Mouse (Mus musculus): Measurements from ENCODE around the gene Carhsp1. TPM values are rescaled to one million over a fixed set of nuclear protein-coding genes. Genes with fewer than 3 reads are reported as not detected.

Gene Carhsp1
- polyA plus RNA-seq, 1 experiment from 2014 or later, result 132 TPM

DNA sequence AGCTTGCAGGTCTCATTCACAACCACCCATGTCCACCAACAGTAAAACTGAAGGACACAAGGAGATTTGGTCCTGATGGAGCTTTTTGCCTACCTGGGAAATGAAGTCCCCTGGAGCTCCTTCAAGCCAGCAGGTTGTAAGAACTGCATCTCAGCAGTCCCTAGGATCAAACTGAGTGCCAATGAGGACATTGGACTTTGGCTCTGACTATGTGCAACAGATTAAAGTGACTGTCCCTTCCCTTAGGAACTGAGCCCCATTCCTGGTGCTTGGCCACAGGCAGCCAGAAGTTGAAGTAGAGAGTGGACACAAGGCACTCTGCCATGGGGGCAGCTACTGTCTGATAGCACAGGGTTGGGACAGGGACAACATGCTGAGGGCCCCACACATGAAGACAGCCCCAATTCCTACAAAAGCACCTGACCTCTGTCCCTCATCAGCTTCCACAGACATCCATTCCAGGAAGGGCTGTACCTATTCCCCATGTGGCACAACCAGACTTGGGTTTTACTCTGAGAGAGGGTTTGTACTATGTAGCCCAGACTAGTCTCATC, 15.7 kb upstream of the Carhsp1 start:
- 0 out of 2 replicates have a peak, but pooled peaks cover 2% of the 10 kb centered on the region for H3K4me1 ChIP-seq (replicated peaks)
- H3K4me2 ChIP-seq, result no peak overlapping the region
- peaks cover 68% of the 10 kb centered on the region for H3K36me3 ChIP-seq
- no peak overlapping the region for H3K27ac ChIP-seq
- ATAC-seq (ENCODE audit: insufficient number of reproducible peaks, insufficient read depth, low FRiP score, low TSS enrichment, low read depth), result no peak
- H3K4me3 ChIP-seq (replicated peaks), result no peak overlapping the region
- no peaks in the 10 kb centered on the region for H3K9me3 ChIP-seq
- H3K9ac ChIP-seq (replicated peaks), result no peak overlapping the region
- H3K27me3 ChIP-seq, result no peaks in the 10 kb centered on the region

DNA sequence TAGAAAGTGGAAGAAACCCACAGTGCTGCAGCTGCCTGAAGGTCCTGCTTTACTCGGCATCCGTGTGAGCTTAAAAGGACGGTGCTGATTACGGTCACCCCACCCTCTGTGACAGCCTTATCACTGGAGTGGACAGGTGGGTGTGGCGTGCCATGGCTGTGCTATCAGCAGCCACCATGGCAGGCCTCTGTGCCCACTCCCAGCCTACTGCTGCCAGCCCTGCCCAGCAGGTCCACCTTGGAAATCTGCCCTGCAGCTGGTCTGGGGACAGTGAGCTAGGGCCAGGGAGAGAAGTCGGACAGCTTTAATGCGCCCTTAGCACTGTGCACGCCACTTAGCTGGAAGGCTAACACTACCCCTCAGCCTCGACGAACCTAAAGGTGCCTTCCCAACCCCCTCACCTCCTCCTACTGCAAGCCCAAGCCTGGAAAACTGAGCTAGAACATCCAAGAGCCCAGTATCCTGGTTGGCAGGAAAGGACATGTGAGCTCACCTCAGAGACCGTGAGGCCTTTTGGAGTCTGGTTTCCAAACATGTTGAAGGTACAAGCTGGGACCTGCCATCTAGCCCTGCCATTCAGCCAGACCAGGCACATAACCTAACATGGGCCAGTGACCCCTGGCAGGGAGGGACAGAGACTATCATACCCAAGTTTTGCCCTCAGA, 15.0 kb upstream of the Carhsp1 start:
- ATAC-seq (ENCODE audit: insufficient number of reproducible peaks, insufficient read depth, low FRiP score, low TSS enrichment, low read depth), result peak; percentile 28; the same call in 1 of the 2 replicates
- Histone ChIP-seq H3K9me3 (no peaks in the 10 kb centered on the region), H3K27ac (no peak overlapping the region), H3K4me2 (no peak overlapping the region), H3K9ac (replicated peaks) (no peak overlapping the region), H3K4me1 (replicated peaks) (0 out of 2 replicates have a peak, but pooled peaks cover 2% of the 10 kb centered on the region), H3K4me3 (replicated peaks) (no peak overlapping the region), H3K36me3 (peaks cover 61% of the 10 kb centered on the region), H3K27me3 (no peaks in the 10 kb centered on the region)
- 77% methylated on average over 11 of the region's 11 CpGs for WGBS

DNA sequence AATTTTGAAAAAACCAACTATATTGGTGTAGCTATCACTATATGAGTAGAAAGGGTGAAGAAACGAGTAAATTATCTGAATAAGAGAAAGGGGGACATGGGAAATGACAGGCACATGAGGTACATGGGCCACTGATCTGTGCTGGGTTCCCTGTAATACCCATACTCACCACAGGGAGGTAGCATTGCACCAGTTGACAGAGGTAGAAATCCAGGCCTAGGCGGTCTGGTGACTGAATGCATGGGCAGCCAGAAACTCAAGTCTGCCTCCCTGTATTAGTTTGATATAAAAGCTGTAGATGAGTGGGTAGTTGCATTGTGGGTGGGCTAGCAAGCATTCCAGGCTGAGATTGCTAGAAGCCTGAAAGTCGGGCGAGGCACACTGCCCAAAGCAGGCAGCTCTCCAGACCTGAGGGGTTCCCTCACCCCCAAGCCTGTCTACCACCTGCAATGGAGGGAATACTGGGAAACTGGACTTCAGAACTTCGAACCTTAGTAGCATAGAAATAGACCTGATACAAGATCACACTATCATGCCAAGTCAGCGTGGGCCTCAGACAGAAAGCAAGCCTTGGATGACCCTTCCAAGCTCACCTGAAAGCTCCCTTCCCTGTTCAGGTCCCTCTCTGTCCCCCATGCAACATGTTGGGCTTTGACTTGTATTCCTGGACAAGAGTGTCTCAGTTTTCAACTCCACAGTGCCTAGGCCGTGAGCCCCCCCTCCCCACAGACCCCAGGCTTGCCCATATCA, 14.3 kb upstream of the Carhsp1 start:
- peaks cover 54% of the 10 kb centered on the region for H3K36me3 ChIP-seq
- H3K4me1 ChIP-seq (replicated peaks), result 0 out of 2 replicates have a peak, but pooled peaks cover 2% of the 10 kb centered on the region
- no peaks in the 10 kb centered on the region for H3K27me3 ChIP-seq
- 71% methylated on average over 7 of the region's 7 CpGs for WGBS
- H3K9ac ChIP-seq (replicated peaks), result no peak overlapping the region
- no peak overlapping the region for H3K4me3 ChIP-seq (replicated peaks)
- H3K4me2 ChIP-seq, result no peak overlapping the region
- no peaks in the 10 kb centered on the region for H3K9me3 ChIP-seq
- no peak overlapping the region; the same call in 1 of the 2 replicates for H3K27ac ChIP-seq
- no peak for ATAC-seq (ENCODE audit: insufficient number of reproducible peaks, insufficient read depth, low FRiP score, low TSS enrichment, low read depth)

DNA sequence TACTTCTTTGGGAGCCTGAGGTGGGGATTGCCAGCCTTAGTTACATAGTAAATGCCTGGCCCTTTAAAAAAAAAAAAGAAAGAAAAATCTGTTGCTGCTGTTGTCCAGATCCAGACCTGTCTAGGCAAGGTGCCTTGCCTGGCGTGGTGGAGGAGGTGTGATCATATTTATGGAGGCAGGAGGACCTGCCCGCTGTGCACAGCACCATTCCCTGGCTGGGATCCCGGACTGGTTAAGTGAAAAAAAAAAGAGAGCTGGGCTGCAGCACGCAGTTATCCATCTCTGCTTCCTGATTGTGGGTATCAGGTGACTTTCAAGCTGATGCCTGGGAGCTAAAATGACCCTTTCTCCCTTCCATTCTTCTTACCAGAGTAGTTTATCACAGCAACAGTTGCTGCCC, 13.1 kb upstream of the Carhsp1 start:
- WGBS, result 43% methylated on average over 4 of the region's 4 CpGs
- no peak overlapping the region for H3K27ac ChIP-seq
- H3K4me2 ChIP-seq, result no peak overlapping the region
- 0 out of 2 replicates have a peak, but pooled peaks cover 2% of the 10 kb centered on the region for H3K4me1 ChIP-seq (replicated peaks)
- H3K9me3 ChIP-seq, result no peaks in the 10 kb centered on the region
- H3K4me3 ChIP-seq (replicated peaks), result no peak overlapping the region
- peaks cover 42% of the 10 kb centered on the region for H3K36me3 ChIP-seq
- H3K9ac ChIP-seq (replicated peaks), result no peak overlapping the region
- ATAC-seq (ENCODE audit: insufficient number of reproducible peaks, insufficient read depth, low FRiP score, low TSS enrichment, low read depth), result no peak
- no peaks in the 10 kb centered on the region for H3K27me3 ChIP-seq

DNA sequence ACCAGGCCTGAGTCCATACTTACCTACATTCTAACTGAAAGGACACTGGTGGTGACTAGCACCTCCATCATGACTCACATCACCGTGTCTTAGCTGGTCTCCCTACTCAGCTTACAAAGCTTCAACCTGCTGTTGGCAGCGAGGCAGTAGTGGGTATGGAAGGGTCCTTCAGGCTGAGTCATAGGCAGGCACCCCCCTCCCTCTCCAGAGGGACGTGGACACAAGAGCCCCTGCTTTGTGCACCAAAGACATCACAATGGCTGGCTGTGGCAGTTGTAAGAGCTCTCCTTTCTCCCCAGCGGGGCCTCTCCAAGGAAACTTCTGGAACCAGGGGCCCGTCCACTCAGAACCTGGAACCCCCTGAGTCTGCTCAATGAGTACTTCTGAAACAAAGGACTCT, 8.5 kb upstream of the Carhsp1 start, which contains the start of gene Gm5767:
TSS of gene Gm5767 (plus strand) at position 301 of the 400 bp plus-strand sequence.
- H3K4me3 ChIP-seq (replicated peaks), result no peak within 1 kb of the TSS
- H3K27ac ChIP-seq, result no peak within 1 kb of the TSS
- H3K4me2 ChIP-seq, result no peak within 1 kb of the TSS
- no peaks in the 10 kb centered on the region for H3K27me3 ChIP-seq
- H3K4me1 ChIP-seq (replicated peaks), result 0 out of 2 replicates have a peak, but pooled peaks cover 2% of the 10 kb centered on the region
- H3K9me3 ChIP-seq, result no peaks in the 10 kb centered on the region
- H3K36me3 ChIP-seq, result peaks cover 6% of the 10 kb centered on the region; the same call in 1 of the 2 replicates
- no peak within 1 kb of the TSS for H3K9ac ChIP-seq (replicated peaks)
- WGBS, result 85% methylated on average over 5 of the region's 5 CpGs
- no peak for ATAC-seq (ENCODE audit: insufficient number of reproducible peaks, insufficient read depth, low FRiP score, low TSS enrichment, low read depth)

DNA sequence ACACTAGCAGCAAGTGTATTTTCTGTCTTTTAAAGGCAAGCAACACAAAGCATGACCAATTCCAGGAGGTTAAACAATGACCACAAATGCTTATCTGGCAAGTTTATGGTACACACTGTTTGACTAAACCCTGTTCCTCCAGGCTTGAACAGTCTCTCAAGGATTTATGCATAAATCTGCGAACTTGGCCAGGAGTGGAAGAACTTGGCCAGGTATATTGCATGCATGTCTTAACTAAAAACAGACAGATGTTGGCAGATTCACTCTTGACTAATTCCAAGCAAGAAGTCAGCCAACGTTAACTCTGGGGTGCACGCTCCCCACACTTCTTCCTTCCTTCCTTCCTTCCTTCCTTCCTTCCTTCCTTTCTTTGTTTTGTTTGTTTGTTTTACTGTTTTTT, 7.8 kb upstream of the Carhsp1 start:
- no peaks in the 10 kb centered on the region for H3K27me3 ChIP-seq
- H3K4me2 ChIP-seq, result no peak overlapping the region
- H3K9ac ChIP-seq (replicated peaks), result no peak overlapping the region
- no peak overlapping the region for H3K4me3 ChIP-seq (replicated peaks)
- no peaks in the 10 kb centered on the region for H3K9me3 ChIP-seq
- 84% methylated on average over 3 of the region's 3 CpGs for WGBS
- no peaks in the 10 kb centered on the region for H3K4me1 ChIP-seq (replicated peaks)
- no peak overlapping the region for H3K27ac ChIP-seq
- ATAC-seq (ENCODE audit: insufficient number of reproducible peaks, insufficient read depth, low FRiP score, low TSS enrichment, low read depth), result no peak
- H3K36me3 ChIP-seq, result peaks cover 6% of the 10 kb centered on the region; the same call in 1 of the 2 replicates

DNA sequence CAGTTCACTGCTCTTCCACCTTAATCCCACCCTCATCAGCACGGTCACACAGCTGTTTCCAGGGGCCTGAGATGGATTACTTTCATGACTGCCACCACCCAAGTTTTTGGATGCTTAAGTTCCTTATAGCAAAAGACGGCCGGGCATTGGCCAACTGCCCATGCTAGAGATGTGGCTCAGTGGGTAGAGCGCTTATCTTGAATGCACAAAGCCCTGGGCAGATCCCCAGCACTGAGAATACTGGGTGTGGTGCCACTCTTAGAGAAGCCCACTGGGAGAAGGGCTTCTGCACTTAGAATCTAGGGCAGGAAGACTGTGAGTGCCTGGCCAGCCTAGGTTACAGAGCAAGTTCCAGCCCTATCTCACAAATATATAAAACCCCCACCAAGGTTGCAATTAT, 6.7 kb upstream of the Carhsp1 start:
- Histone ChIP-seq H3K4me2 (no peak overlapping the region), H3K4me1 (replicated peaks) (no peaks in the 10 kb centered on the region), H3K9ac (replicated peaks) (no peak overlapping the region), H3K9me3 (no peaks in the 10 kb centered on the region), H3K36me3 (no peaks in the 10 kb centered on the region), H3K27ac (no peak overlapping the region), H3K4me3 (replicated peaks) (no peak overlapping the region), H3K27me3 (no peaks in the 10 kb centered on the region)
- WGBS, result 74% methylated on average over 4 of the region's 4 CpGs
- ATAC-seq (ENCODE audit: insufficient number of reproducible peaks, insufficient read depth, low FRiP score, low TSS enrichment, low read depth), result no peak

DNA sequence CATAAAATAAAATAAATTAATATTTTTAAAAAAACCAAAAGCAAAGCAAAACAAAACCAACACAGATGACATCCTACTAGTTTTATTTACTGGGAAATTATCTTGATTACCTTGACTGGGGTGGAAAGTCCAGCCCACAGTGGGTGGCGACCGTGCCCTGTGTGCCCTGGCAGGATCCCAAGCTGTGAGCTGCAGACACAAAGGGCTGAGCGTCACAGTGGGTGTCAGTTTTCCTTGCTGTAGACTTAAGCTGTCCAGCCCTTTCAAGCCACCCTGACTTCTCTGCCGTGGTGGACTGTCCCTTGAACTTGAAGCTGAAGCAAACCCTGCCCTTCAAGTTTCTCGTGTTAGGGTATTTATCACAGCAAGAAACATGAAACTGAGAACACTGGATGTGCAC, 6.1 kb upstream of the Carhsp1 start:
- Histone ChIP-seq H3K27me3 (peaks cover 4% of the 10 kb centered on the region), H3K27ac (no peak overlapping the region), H3K36me3 (no peaks in the 10 kb centered on the region), H3K9ac (replicated peaks) (no peak overlapping the region), H3K4me1 (replicated peaks) (no peaks in the 10 kb centered on the region), H3K4me2 (no peak overlapping the region), H3K9me3 (no peaks in the 10 kb centered on the region), H3K4me3 (replicated peaks) (no peak overlapping the region)
- WGBS, result 74% methylated on average over 5 of the region's 5 CpGs
- no peak for ATAC-seq (ENCODE audit: insufficient number of reproducible peaks, insufficient read depth, low FRiP score, low TSS enrichment, low read depth)

DNA sequence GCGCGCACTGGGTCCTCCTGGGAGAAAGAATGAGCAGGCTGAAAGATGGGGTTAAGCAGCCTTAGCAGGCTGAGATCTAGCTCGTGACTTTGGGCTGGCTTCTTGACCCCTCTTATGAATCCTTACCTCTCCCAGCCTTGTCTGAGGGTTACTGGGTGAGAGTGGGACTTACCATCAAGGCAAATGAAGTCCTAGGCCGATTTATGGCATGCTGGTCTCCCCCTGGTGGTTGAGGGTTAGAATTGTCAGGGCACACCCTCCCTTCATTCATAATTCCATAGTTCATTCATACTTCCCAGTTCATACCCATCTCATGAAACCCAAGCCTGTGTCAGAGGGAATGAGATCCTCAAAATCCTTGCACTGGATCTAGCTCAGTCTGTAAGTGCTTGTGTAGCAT, 4.8 kb upstream of the Carhsp1 start:
- H3K9me3 ChIP-seq, result no peaks in the 10 kb centered on the region
- ATAC-seq (ENCODE audit: insufficient number of reproducible peaks, insufficient read depth, low FRiP score, low TSS enrichment, low read depth), result no peak
- no peak overlapping the region for H3K27ac ChIP-seq
- 55% methylated on average over 4 of the region's 4 CpGs for WGBS
- H3K4me2 ChIP-seq, result no peak overlapping the region
- no peaks in the 10 kb centered on the region for H3K36me3 ChIP-seq
- no peak overlapping the region for H3K4me3 ChIP-seq (replicated peaks)
- no peak overlapping the region for H3K9ac ChIP-seq (replicated peaks)
- H3K27me3 ChIP-seq, result peaks cover 7% of the 10 kb centered on the region
- H3K4me1 ChIP-seq (replicated peaks), result no peaks in the 10 kb centered on the region

DNA sequence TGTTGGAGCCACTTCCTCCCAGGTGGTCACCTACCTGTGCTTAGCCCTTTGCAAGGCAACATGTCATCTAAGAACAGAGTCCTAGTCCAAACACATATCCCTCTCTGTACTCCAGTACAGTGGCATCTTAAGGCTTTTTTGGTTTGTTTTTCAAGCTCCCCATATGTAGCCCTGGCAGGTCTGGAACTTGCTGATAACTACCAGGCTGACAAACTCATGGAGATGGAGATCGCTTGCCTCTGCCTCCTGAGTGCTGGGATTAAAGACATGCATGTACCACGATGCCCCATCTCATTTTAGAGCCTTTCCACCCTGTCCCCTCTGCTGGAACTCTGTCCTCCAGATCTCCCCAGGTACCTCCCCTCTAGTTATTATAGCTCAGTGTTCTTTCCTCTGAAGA, 4.3 kb upstream of the Carhsp1 start:
- Histone ChIP-seq H3K4me2 (no peak overlapping the region), H3K9ac (replicated peaks) (no peak overlapping the region), H3K4me1 (replicated peaks) (peaks cover under 1% of the 10 kb centered on the region; the same call in 1 of the 2 replicates), H3K27me3 (peaks cover 7% of the 10 kb centered on the region), H3K9me3 (no peaks in the 10 kb centered on the region), H3K36me3 (no peaks in the 10 kb centered on the region), H3K4me3 (replicated peaks) (no peak overlapping the region), H3K27ac (no peak overlapping the region)
- 85% methylated on average over 2 of the region's 2 CpGs for WGBS
- no peak for ATAC-seq (ENCODE audit: insufficient number of reproducible peaks, insufficient read depth, low FRiP score, low TSS enrichment, low read depth)

DNA sequence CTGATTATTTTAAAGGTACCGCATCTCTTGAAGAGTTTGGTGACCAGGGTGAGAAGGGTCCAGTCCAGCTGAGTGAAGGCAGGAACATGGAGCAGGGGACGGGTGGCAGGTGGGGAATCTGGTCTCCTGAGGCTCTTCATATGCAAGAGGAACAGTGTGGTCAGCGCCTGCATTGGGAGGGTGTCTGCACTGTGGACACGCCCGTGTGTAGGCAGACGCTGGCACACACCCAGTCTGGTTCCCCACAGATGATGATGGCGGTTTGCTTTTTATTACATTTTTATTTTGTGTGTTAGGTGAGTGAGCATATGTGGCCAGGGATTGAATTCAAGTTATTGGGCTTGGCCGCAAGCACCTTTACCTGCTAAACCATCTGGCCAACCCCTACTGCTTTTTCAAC, 3.6 kb upstream of the Carhsp1 start:
- Histone ChIP-seq H3K36me3 (no peaks in the 10 kb centered on the region), H3K4me1 (replicated peaks) (peaks cover 7% of the 10 kb centered on the region), H3K9me3 (no peaks in the 10 kb centered on the region), H3K4me2 (no peak overlapping the region), H3K27me3 (peaks cover 7% of the 10 kb centered on the region), H3K9ac (replicated peaks) (no peak overlapping the region), H3K4me3 (replicated peaks) (no peak overlapping the region), H3K27ac (no peak overlapping the region)
- WGBS, result 74% methylated on average over 8 of the region's 8 CpGs
- no peak for ATAC-seq (ENCODE audit: insufficient number of reproducible peaks, insufficient read depth, low FRiP score, low TSS enrichment, low read depth)

Measured in limb, embryonic 12.5 days (tissue).